Mouse (Mus musculus) subcutaneous adipose tissue, adult 2 months (tissue): ENCODE results near the gene Ccdc191. TPM values are rescaled to one million over a fixed set of nuclear protein-coding genes. Genes with fewer than 3 reads are reported as not detected.

Experiments
- polyA plus RNA-seq: library from polyadenylated mRNA; depleted of rRNA; stranded (reverse); fragments of >200 nt; gene quantifications from 2 replicates; pipeline ENCODE4 v1.2.3, GENCODE M21; 2012; ENCODE audit warnings: low replicate concordance; rRNA removed

Gene Ccdc191
- 1.4 and 12.2 TPM in 2 replicates for polyA plus RNA-seq

DNA sequence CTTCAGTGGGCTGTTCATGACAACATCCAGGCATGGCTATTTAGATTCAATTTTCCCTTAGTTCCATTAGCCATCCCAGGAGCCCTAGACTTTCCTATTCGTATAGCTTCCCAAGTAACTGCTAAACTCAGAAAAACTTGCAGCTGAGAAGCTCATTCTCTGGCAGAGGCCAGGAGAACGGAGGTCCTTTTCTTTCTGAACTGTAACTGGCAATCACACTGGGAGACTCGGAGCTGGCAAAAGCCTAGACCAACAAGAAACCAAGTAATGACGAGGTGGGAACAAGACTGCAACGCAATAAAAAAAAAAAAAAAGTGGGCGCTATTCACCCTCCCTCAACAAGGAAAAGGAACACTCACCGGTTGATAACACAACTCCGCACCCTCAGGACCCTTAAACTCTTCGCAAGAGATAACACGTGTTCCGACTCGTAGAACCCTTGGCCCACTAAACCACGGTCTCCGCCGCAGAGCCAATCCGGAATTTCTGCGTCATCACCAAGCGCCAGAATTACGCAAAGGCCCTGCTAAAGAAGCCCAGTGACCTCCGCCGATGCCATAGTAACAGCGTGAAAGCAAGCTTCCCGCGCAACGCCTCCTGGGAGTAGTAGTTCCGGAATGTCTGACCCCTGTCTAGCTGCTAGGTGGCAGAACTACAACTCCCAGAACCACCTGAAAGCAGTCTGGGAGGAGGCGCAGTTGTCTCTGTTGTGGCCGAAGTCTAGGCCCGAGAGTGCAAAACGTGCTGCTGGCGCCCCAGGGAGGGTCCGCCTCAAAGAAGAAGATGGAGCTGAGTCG lies at the start of gene Ccdc191:
Gene Ccdc191 (plus strand): TSS at position 593 of the 797 bp plus-strand sequence.

DNA sequence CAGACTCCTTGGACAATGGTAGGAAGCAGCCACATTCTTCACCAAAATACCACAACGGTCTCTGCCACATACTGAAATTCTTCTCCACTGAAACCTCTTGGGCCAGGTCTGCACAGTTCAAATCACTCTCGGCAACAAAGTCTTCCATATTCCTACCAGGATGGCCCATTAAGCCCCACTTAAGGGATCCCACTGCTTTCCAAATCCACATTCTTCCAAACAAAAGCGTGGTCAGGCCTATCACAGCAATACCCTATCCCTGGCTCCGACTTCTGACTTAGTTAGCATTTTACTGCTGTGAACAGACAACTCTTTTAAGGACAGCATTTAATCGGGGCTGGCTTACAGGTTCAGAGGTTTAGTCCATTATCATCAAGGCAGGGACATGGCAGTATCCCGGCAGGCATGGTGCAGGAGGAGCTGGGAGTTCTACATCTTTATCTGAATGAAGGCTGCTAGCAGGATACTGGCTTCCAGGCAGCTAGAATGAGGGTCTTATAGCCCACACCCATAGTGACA lies 36.8 kb downstream of the Ccdc191 start, which contains the start of gene Qtrt2:
Gene Qtrt2 (minus strand): TSS at position 469 of the 519 bp plus-strand sequence.

DNA sequence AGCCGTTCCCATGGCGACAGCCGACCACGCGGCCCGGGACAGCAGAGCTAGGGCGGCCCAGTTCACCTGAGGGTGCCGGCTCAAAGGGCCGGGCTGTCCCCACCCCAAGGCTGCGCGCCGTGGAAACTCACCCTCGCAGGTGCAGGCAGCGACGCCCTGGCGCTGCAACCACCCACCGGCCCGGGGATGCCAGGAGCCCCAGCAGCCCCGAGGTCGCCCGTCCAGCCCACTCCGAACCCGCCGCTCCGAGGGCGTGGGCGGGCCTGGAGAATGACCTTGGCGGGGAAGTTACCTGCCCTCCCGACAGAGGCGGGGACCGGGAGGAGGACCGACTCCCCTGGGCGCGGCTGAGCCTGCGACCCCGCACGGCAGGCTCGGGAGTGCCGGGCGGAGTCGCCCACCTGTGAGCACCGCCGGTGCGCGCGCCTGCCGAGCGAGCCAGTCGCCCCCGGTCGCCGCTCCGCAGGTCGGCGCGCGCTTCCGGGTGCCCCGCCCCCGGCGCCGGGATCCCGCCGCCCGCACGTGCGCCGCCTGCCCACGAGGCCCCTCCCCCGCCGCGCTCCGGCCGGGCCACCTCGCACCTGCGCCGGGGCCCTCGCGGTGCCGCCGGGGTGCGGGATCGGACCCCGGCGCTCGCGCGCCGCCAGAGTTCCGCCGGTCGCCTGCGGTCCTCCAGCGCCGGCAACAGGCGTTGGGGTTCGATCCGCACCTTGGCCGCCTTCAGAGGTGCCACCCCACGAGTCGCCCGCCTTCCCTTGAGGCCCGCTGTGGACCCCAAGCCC lies 89.9 kb downstream of the Ccdc191 start, which contains the start of gene Zdhhc23:
Gene Zdhhc23 (minus strand): TSS at position 464 of the 782 bp plus-strand sequence.

Other genes with a start within 250 kb of the Ccdc191 start
- 0.21 and 1.4 TPM in 2 replicates for gene Tigit, start 225.7 kb upstream of the Ccdc191 start, polyA plus RNA-seq
- gene Drd3, start 135.8 kb upstream of the Ccdc191 start, polyA plus RNA-seq = 0.10 TPM in 1 of 2 replicates, not detected in the other
- gene Qtrt2, start 37.0 kb downstream of the Ccdc191 start, polyA plus RNA-seq = 11.1 and 39.3 TPM in 2 replicates
- 0.32 and 1.1 TPM in 2 replicates for gene Zdhhc23, start 90.0 kb downstream of the Ccdc191 start, polyA plus RNA-seq
- gene Gramd1c, start 173.5 kb downstream of the Ccdc191 start, polyA plus RNA-seq = 0.40 and 1.7 TPM in 2 replicates
- 35.0 and 38.3 TPM in 2 replicates for gene Atp6v1a, start 249.9 kb downstream of the Ccdc191 start, polyA plus RNA-seq